Mouse (Mus musculus): ENCODE results near the gene Pkp4.

DNA sequence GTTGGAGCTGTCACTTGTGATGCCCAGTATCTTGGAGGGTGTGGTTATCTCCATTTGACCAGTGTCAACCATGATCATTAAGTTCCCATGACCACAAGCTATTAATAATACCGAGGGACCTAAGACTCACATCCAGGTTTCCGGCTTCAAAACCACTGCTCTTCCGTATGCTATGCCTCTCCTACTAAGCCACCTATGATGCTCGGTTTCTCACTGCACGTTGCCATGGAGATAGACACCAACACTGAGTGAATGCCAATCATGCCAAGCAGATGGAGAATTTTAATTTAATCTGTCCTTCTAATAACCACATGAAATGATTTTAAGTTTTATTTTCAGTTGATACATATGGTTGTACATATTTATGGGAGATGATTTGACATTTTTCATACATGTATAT is 229.3 kb downstream of the Pkp4 start:
- TF ChIP-seq FLI1 (IDR thresholded peaks at IDR 0.05; ENCODE audit: low read length) (no peak), GATA1 (IDR thresholded peaks at IDR 0.05; ENCODE audit: borderline replicate concordance, low read length) (no peak)
